Mouse (Mus musculus) retina, adult 2 months (tissue): ENCODE measurements around the gene Med16.

ENCODE experiments used
- DNase-seq: peaks from one replicate; pipeline ENCODE4 v3.0.0-alpha.2; 2012; ENCODE audit warnings: low read depth, low spot score

Med16 gene

DNA sequence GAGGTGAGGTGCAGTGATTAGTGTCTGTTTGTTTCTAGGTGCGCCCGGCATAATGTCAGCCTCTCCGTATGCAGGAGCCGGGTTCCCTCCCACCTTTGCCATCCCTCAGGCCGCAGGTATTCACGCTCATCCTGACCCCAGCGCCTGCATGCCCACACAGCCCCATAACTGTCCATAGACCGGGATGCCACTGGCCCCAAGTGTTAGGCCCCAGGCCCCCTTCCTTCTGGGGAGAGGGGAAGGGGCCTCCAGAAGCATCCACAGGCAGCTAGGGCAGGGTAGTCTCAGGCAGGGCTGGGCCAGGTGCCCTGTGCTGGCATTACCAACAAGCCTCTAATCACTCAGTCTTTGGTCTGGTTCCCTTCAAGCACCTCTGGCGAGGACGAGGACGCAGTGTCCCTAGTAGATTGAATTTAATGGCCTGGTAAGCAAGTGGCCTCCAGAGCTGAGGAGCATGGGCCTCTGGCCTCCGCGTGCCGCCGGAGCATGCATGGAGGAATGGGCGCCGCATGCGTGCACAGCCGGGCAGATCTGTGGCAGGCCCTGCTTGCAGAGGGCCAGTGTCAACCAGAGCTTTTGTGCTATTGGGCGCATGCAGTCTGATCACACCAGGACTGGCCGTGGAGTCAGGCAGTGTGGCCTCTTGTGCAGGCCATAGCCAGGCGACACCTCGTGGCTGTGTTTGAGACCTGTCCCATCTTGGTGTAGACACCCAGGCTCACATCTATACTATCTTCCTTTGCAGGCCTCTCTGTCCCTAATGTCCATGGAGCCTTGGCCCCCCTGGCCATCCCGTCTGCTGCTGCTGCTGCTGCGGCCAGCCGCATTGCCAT is 48.4 kb downstream of the Med16 start:
- no peak for DNase-seq

- no peak for DNase-seq
Observed at GRCm38 (mm10) chr10:79859116-79859515, 49.6 kb downstream of the Med16 start.

- DNase-seq: no peak
Observed at GRCm38 (mm10) chr10:79858416-79859074, 50.2 kb downstream of the Med16 start.

GRCm38 (mm10) chr10:79857894-79858293 is 50.8 kb downstream of the Med16 start:
- DNase-seq: no peak

DNA sequence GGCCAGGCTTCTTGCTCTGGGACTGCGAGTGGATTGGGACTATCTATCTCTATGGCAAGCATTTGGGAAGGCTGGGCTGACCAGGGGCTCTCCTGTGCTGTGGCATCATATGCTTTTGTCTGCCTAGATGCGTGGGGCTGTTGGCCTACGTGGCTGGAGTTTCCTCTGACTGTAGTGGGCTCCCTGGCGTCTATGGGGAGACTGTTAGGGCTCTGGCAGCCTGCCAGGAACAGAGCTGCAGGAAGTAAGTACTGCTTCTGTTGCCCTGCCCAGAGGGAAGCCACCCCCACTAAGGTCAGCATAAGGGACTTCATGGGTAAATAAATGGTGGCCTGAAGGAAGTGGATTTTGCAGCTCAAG is 51.3 kb downstream of the Med16 start:
- no peak for DNase-seq

GRCm38 (mm10) chr10:79856704-79857451 is 51.8 kb downstream of the Med16 start:
- no peak for DNase-seq

- DNase-seq: no peak
Observed at GRCm38 (mm10) chr10:79856280-79856679, 52.4 kb downstream of the Med16 start.

DNA sequence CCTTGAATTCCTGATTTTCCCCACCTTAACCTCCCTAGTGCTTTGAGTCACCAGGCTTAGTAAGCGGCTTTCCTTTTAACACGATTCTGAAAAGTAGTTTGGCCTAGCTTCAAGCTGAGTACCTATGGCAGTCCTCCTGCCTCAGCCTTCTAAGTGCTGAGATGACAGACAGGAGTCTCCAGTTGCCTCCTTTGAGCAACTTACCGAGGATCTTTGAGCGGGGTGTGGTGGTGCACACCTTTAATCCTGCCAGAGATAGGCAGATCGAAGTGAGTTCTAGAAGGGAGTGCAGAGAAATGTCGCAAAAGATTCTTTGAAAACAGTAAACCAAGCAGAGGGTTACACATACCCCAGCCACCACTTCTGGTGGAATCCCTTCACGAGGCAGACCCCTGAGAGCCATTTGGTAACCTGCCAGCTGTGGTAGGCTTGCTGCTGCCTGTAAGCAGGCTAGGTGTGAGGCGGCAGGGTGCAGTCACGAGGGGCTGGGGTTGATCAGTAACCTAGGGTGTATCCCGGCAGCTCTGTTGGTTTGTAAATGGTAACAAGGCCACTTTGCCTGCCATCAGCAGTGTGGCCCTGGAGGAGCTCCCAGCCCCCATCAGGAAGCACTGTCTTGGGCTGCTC is 53.1 kb downstream of the Med16 start:
- DNase-seq: no peak

DNA sequence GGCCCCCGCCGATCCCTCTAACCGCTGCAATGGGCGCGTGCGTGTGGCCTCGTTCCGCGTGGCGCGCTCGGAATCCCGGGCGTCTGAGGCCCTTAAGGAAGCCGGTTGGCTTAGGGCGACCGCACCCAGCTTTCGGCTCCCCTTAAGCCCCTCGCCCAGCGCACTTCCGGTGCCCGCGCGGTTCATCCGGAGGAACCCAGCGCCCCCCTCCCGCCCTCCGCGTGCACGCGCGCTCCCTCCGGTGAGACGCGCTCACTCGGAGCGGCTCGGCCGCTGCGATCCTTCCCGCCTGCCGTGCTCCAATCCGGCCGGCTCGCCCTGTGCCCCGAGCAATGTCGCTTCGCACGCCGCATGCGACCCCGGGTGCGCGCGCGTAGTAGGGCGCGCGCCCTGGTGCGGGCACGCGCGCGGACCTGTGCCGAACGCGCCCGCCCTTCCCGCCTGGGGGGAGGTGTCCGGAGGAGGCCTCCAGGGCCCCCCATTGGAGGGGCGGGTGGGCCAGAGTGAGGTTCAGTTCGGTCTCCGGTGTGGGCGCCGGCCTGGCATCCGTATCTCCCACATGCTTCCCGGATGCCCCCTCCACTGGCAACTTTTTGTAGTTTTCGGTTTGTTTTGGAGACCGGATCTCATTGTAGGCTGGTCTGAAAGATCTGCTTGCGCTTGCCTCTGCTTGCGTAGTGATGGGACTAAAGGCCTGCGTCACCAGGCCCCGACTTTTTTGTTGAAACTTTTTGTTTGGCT is 53.8 kb downstream of the Med16 start:
- DNase-seq: peak; percentile 40

DNA sequence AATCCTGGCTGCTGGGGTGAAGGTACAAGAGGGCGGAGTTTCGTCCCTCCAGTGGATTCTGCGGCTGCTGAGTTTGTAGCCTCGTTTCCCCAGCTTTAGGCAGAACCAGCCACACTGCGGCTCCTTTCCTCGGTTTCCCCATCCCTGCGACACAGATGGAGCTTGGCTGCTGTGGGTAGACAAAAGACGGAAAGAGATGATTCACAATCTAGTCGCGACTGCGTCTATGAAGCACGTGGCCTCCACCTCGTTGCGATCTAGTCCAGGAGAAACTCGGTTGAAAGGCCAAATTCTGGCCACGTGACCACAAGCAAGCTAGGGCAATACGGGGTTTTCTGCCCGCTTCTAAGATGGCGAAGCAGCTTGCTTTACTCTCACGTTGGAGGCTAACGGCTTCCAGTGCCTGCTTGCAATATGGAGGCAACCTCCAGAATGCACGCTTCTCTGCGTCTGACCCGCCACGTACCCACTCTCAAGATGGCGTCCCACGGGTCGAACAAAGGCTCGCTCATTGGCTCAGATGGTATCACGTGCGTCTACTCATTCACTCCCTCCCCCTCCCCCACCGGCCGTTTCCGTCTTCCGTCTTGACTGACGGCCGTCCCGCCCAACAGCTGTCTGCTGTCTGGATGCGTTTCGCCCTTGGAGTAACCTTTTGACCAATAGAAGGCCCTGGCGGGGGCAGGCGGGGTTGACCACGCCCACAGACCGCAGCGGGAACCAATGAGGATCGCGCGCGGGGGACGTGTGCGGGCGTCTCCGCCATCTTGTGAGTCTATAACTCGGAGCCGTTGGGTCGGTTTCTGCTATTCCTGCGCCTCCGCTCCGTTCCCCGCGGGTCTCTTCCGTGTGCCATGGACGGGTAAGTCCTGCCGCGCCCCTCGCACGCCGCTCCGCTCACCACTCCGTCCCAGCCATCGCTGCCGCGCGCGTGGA is 54.6 kb downstream of the Med16 start, which contains the start of gene Ptbp1:
Gene Ptbp1, plus strand, starts transcription at position 568 of the 936 bp plus-strand sequence.
- DNase-seq: peak; percentile 100

- DNase-seq: no peak
Observed at GRCm38 (mm10) chr10:79853392-79853791, 55.3 kb downstream of the Med16 start.

- no peak for DNase-seq
Observed at GRCm38 (mm10) chr10:79852827-79853226, 55.9 kb downstream of the Med16 start.

DNA sequence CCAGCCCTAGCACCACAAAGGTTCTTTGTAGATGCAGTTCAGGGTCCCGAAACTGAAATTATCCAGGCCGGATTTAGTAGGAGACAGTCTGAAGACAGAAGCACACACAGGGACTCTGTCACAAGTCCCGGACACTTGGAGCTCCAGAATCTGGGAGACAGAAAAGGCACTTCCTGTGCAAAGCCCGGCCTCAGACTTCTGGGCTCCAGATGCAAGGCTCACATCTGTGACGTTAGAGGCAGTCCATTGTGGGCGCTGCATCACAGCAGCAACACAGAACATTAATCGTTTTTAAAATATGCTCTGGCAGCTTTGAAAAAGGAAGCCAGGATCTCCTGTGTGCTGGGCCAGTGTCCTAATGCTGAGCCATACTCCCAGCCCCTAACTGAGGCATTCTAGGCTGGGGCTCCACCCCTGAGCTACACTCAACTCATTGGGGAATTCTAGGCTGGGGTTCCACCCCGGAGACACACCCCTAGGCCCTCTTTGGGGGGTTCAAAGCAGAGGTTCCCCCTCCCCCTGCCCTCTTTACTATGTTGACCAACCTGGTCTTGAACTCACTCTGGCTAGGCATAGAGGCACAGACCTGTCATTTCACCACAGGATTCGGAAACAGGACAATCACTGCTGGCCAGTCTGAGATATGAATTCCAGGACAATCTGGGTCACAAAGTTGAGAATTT is 56.5 kb downstream of the Med16 start:
- no peak for DNase-seq

DNA sequence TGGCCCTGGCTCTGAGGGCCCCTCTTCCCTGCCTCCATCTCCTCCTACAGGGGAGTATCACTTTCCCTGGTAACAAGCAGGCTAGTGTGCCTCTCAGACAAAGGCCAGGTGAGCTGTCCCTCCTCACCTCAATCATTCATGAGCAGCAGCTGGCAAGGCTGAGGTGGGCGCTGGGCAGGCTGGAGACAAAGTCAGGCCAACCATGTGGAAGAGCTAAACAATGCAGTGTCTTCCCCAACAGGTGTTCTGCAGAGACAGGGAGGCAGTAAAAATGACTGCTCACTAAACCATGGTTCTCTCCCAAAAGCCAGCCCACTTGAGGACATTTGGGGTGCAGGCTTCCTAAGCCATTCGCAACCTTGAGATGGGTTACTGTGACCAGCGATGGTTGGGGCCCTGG is 57.1 kb downstream of the Med16 start:
- DNase-seq: no peak

DNA sequence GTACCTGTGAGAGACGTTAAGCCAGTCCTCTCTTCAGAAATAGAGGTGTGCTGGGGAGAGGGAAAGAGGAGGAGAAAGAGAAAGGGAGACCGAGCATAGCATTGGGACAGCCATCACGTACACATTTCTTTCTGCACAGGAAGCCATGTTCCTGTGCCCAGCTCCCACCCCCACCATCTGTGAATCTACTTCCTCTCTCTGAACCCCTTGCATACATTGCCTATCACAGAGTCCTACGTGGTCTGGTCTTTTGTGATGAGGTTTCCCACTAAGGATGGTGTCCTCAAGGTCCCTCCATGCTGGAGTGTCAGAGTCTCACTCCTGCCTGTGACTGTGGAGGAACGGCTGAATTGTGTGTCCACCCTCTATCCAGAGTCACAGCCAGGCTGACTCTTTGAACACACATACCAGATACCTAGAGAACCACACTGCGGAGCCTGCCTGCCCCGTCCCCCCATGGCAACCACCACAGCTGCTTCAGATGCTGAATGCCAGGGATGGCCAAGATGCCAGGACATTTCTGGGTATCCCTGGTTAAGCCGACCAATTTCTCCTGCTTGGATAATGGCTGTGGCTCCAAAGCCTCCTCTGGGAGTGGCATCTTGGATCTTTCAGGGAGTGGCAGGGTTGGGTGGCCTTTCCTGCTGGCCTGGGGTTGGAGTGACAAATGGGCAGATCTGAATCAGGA is 58.6 kb downstream of the Med16 start:
- DNase-seq: no peak

DNA sequence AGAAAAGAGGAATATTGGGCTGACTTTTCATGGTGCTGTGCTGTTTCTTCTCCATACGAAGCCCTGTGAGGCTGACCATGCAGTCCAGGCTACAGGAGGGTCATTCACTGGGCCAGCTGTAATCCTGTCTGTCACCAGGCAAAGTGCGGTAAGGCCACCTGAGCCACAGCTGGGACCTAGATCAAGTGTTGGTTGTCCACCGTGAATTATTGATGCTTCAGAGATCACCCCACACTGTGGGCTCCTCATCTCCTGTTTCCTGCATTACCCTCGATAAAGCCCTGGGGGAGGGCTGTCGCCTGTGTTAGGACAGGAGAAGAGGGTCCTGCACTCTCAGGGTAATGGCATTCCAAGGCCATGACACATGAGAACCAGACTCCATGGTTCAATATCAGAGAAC is 62.2 kb downstream of the Med16 start:
- DNase-seq: no peak
